Mouse (Mus musculus) heart, adult 8-10 months (tissue): ENCODE results near the gene Wdfy4. TPM values are rescaled to one million over a fixed set of nuclear protein-coding genes. Genes with fewer than 3 reads are reported as not detected.

Experiments used
- DNase-seq: peaks from one replicate; pipeline ENCODE4 v3.0.0; 2022; ENCODE audit warnings: low spot score
- total RNA-seq, 4 experiments: library from RNA; stranded (reverse); gene quantifications; 2 replicates each; pipeline ENCODE4 v1.2.4; 2022

Wdfy4 gene
- total RNA-seq, 4 experiments from 2014 or later = 1.6 to 4.5 (median 2.3) TPM

GRCm38 (mm10) chr14:33078596-33078995 lies 106.7 kb downstream of the Wdfy4 start:
- no peak for DNase-seq

DNA sequence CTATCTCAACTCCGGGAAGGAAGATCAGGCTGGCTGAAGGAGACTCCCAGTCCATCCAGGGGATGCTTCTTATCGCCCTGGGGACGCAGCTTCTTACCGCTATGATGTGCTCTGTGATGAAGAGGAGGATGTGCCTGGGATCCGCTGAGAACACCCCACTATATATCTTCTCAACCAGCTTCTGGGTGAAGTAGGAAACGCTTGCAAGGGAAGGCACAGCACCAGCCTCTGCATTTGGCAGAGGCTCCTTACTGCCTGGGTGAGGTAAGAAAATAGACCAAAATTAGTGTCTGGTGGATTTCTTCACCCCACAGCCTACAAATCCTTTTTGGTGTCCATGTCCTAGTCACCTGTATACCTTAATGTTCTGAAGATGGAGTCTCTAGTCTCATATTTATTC lies 107.2 kb downstream of the Wdfy4 start:
- DNase-seq = no peak

GRCm38 (mm10) chr14:33073355-33073754 lies 112.0 kb downstream of the Wdfy4 start:
- no peak for DNase-seq

DNA sequence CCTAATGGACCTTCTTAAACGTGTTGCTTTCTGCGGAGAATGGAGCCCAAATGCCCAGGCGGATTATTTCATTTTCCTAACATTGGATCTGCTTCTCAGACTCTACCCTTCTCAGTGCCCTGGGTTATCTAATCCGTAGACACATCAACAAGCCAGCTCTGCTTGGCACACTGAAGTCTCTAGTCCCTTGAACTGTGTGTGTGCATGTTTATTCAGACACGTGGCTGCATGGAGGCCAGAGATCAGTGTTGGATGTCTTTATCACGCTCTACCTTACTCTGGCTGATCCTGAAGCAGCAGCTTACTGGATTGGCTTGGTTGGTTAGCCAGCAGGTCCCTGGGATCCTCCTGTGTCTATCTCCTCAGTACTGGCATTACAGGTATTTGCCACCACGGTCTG lies 113.0 kb downstream of the Wdfy4 start:
- DNase-seq = no peak

GRCm38 (mm10) chr14:33067676-33068075 lies 117.6 kb downstream of the Wdfy4 start:
- DNase-seq = no peak

GRCm38 (mm10) chr14:33062996-33063395 lies 122.3 kb downstream of the Wdfy4 start:
- no peak for DNase-seq

DNA sequence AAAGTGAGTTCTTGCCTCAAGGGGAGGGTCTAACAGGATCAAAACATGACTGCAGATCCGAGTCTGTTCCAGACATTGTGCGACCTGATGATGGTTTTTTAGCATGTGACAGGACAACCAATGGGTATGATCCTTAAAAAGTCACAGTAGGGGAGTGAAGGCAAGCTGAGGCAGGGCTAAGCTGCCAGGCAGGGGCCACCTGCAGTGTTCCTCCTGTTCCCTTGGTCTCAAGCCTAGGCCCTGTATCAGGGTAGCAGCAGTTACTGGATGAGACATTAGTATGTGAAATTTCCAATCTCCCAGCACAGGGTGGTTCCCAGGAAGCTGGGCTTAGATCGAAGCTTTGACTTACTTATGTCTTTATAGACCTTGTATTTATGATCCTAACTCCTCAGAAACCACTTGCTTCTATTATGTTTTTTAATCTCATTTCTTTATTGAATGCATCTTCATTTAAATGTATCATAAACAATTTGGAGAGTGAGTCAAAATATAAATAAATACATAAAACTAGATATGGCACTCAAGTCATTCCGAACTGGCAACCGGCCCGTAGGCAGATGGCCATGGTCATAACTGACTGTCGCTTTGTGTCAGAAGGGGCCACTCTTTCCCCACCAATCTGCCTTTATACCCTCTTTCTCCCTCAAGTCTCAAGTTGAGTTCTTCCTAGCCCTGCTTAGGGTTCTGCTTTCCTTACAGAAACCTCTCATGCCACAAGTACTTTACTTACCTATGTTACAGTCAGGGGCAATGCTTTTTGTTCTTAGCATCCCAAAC lies 126.2 kb downstream of the Wdfy4 start:
- DNase-seq = no peak

GRCm38 (mm10) chr14:33053441-33053840 lies 131.9 kb downstream of the Wdfy4 start:
- no peak for DNase-seq

DNA sequence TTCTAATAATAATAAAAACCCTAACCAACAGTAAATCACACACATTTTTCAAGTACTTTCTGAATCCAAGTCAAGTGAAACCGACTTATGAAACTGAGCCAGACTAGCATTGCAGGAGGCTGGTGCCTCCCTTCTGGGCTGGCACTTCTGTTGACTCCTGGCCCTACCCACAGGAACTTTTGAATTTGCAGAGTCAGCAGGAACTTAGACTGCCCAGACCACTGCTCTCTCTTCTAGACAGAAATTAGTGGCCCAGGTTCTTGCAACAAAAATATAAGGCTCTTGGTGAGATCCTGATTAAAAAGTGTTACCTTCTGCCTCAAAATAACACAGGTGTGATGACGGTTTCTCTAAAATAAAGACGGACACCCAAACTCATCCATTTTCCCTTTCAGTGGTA lies 140.1 kb downstream of the Wdfy4 start:
- no peak for DNase-seq

DNA sequence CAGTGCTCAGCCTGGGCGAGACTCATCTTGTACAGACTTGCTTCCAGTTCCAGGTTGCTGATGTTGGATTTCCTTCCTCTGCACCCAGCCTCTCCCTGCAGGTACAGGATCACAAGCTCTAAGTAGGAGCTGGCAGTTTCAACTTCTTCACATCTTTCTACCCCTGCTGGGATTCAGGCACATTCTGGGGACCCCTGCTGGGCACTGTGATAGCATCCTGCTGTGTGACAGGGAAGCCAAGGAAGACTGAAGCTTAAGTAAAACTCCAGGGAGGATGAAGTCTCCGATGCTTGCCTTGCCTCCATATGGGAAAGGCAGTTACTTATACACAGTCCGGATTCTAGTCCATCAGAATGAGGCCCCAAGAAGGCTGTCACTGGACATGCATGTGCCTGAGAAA lies 148.5 kb downstream of the Wdfy4 start:
- DNase-seq = no peak

DNA sequence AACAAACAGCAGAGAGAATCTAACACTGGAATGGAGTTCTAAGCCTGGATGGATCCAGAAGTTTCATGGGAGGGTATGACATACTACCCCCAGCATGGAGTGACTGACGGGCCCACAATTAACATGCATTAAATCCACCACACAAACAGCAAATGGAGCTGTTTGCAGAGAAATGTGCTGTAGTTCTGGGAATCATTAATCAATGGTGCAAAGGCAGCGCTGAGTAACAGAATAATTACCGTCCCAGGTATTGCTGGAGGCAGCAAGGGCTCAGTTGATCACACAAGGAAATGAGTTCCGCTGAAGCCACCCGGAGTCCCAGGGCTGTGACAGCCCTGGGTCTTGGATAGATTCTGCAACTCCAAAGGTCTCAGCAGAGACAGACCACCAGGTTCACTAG lies 149.9 kb downstream of the Wdfy4 start:
- DNase-seq = no peak

DNA sequence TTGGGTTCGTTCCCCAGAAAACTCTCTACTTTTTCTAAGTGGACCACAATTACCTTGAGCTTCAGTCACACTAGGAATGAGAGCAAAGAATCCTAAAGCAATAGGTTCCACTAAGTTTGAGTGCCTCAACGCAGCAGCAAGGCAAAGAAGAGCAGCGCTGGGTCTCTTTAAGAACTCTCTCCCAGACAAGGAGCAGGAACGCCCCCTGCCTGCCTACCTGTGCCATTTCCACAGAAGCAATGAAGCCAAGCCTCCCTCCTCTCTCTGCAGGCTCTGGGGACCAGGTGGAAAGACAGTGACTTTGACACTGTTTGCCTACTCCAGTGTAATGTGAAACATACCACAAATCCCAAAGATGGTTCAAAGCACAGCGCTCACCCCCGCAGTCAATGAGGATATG lies 151.9 kb downstream of the Wdfy4 start:
- DNase-seq = no peak

DNA sequence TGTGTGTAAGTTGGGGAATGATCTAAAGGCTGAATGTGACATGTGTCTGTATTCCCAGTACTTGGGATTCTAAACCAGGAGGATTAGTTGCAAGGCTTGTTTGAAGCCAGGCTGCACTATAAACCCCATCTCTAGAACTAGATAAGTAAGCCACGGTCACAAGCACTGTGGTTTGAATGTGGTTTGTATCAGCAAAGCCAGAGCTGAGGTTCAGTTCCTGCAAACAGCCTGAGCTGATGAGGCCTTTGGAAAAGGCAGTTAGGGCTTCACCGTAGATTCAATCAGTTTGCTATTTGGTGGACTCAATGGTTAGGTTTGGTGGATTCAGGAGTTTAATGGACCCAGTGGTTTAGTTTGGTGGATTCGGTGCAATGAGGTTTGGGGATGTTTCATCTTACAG lies 154.5 kb downstream of the Wdfy4 start:
- no peak for DNase-seq

DNA sequence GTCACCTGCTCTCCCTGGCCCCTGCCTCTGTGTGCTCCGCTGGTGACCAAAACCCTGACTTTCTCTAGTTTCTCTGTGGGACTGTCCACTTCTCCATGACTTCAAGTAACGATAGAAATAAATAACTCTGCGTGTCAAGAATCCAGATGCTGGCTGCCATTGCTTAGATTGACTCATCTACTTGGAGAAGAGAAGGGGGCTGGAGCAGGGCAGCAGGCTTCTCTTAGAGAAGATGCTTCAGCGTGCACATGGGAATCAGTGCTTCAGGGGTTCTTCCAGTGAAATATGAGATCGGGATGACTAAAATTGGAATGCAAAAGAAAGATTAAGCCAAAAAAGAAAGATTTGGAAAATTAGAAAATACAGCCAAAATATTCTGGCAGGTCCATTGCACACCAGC lies 165.7 kb downstream of the Wdfy4 start:
- DNase-seq = no peak

GRCm38 (mm10) chr14:33019050-33019449 lies 166.3 kb downstream of the Wdfy4 start:
- DNase-seq = no peak

- no peak for DNase-seq
Measured at GRCm38 (mm10) chr14:33007638-33008037, 177.7 kb downstream of the Wdfy4 start.

DNA sequence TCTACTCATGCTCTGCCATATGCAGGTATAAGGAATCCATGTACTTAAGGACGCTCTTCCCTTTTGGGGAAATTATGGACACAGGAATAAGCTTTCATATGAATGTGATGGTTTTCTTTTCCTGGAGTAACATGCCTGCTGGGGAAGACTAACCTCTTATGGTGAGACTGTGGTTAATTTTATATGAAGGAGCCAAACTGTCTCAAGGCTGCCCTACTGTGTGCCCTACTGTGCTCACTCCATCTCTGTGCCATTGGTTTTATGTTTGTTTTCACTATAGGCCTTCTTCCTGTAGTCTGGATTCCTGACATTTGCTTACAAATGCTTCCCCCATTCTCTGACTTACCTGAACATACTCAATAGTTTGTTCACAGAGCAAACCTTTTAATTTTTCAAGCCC lies 180.2 kb downstream of the Wdfy4 start:
- no peak for DNase-seq

GRCm38 (mm10) chr14:33000112-33000979 lies 185.0 kb downstream of the Wdfy4 start:
- no peak for DNase-seq

DNA sequence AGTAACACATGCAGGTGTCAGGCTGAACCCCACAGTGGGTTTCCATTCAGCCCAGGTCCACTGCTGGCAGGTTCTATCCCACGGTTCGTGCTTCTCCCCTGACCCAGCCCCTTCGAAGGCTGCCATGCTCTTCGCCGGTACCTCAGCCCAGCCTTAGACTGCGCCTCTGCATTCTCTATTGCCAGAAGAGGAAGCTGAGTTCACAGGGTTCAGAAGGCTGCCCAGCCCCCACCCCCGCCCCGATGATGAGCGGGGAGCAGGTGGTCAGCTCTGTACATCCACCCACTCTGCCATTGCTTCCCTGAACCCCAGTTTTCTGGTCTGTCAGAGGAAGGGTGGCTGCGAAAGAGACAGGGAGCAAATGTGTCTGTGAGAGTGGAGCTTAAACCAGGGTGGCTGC lies 185.8 kb downstream of the Wdfy4 start:
- no peak for DNase-seq

- DNase-seq = peak; percentile 35
Measured at GRCm38 (mm10) chr14:32994954-32995636, 190.2 kb downstream of the Wdfy4 start.

DNA sequence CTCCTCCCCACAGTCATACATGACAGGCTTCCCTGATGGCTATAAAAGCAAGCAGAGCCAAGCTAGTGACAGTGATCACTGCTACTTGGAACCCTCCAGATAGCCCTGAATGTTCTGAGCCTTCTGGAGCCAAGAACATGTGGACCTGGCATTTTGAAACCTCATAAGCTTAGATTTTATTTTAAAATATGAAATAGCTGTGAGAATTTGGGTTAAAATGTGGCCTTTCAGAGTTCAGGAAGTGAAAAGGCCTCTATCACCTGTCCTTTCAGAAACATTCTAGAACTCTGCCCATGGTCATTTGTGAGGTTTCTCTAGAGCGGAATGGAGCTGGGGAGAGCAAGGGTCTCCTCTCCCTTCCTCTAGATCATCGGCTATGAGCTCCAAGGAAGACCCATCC lies 194.2 kb downstream of the Wdfy4 start, which contains the start of gene Lrrc18:
Gene Lrrc18, plus strand, starts transcription at position 301 of the 400 bp plus-strand sequence.
- DNase-seq = no peak

- DNase-seq = no peak
Measured at GRCm38 (mm10) chr14:32986659-32987058, 198.6 kb downstream of the Wdfy4 start.
